Comparison of ENCODE assay signal across 1 mouse cellular context in the genomic region with DNA sequence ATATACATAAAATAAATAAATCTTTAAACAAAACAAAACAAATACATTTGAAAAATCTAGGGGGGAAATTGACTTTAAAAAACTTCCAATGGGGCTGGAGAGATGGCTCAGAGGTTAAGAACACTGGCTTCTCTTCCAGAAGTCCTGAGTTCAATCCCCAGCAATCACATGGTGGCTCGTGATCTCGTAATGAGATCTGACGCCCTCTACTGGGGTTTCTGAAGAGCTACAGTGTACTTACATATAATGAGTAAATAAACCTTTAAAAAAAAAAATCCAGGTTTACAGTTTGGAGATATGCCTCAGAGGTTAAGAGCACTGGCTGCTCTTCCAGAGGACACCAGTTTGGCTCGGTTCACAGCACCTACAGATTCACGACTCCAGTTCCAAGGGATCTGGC.
TF ChIP-seq lines count a peak whose summit lies in the region.

No protein-coding gene starts in this region.

TF ChIP-seq in ES-E14, 5 proteins besides CTCF, POLR2A, EP300 and RAD21:
- TF ChIP-seq HCFC1 (IDR thresholded peaks at IDR 0.05; ENCODE audit: borderline replicate concordance, insufficient read depth, low read length): no peak
- peak; percentile 49; the same call in 1 of the 2 replicates for TF ChIP-seq ZNF384 (IDR thresholded peaks at IDR 0.05; ENCODE audit: low read depth, low read length)
